Mouse (Mus musculus) hindbrain, embryonic 15.5 days (tissue): ENCODE data around the gene Trim46. TPM values are rescaled to one million over a fixed set of nuclear protein-coding genes. Genes with fewer than 3 reads are reported as not detected.

Experiments used
- ATAC-seq: fragments of 200-750 bp; cut with Nextera tagmentation; 2 replicates; pipeline ENCODE4 v1.8.0; 2017; ENCODE audit warnings: low read depth, moderate number of reproducible peaks, moderate TSS enrichment; ENCODE audit not compliant: low FRiP score
- H3K27ac ChIP-seq: fragments of 300-500 bp; sonication (generic); replicated peaks from 2 replicates; pipeline ENCODE4 v1.5.1; 2015; ENCODE audit warnings: mild to moderate bottlenecking, inconsistent platforms
- H3K27me3 ChIP-seq: fragments of 300-500 bp; sonication (generic); 2 replicates; pipeline ENCODE4 v1.6.1; 2015; ENCODE audit warnings: control low read depth, inconsistent platforms
- H3K36me3 ChIP-seq: fragments of 300-500 bp; sonication (generic); 2 replicates; pipeline ENCODE4 v1.6.1; 2015; ENCODE audit warnings: control low read depth, inconsistent platforms
- H3K4me1 ChIP-seq: fragments of 300-500 bp; sonication (generic); replicated peaks from 2 replicates; pipeline ENCODE4 v1.6.1; 2015; ENCODE audit warnings: control low read depth, inconsistent platforms
- H3K4me2 ChIP-seq: fragments of 300-500 bp; sonication (generic); 2 replicates; pipeline ENCODE4 v1.6.1; 2015; ENCODE audit warnings: moderate library complexity, mild to moderate bottlenecking, inconsistent platforms
- H3K4me3 ChIP-seq: fragments of 300-500 bp; sonication (generic); 2 replicates; pipeline ENCODE4 v1.5.1; 2015; ENCODE audit warnings: mild to moderate bottlenecking, inconsistent platforms
- H3K9ac ChIP-seq: fragments of 300-500 bp; sonication (generic); 2 replicates; pipeline ENCODE4 v1.6.1; 2015; ENCODE audit warnings: inconsistent platforms
- H3K9me3 ChIP-seq: fragments of 300-500 bp; sonication (generic); 2 replicates; pipeline ENCODE4 v1.6.1; 2016; ENCODE audit warnings: control low read depth, inconsistent platforms
- WGBS: fragments of 180-500 bp; shearing (Covaris S2); methylation state at CpG from one replicate; pipeline ENCODE4 v1.1.7; 2015; 5-methylcytosine and 5-hydroxymethylcytosine counted together
- polyA plus RNA-seq: library from polyadenylated mRNA; unstranded; fragments of >200 nt; fragmentation: Nextera tagmentation; extraction: Ambion mirVana; gene quantifications from 2 replicates; pipeline ENCODE4 v1.2.1, GENCODE M21; 2015

Gene Trim46
- polyA plus RNA-seq, 1 experiment from 2014 or later = 81.6 TPM

GRCm38 (mm10) chr3:89215853-89216252 lies 30.3 kb downstream of the Trim46 start:
- ATAC-seq = peak; percentile 36
- Histone ChIP-seq H3K9ac (no peak overlapping the region), H3K27me3 (no peaks in the 10 kb centered on the region), H3K36me3 (no peaks in the 10 kb centered on the region), H3K4me3 (peak overlapping the region; percentile 61), H3K4me1 (peaks cover 49% of the 10 kb centered on the region), H3K27ac (peak overlapping the region; percentile 95), H3K9me3 (no peaks in the 10 kb centered on the region), H3K4me2 (peak overlapping the region; percentile 88)
- 0% methylated on average over 6 of the region's 6 CpGs for WGBS

DNA sequence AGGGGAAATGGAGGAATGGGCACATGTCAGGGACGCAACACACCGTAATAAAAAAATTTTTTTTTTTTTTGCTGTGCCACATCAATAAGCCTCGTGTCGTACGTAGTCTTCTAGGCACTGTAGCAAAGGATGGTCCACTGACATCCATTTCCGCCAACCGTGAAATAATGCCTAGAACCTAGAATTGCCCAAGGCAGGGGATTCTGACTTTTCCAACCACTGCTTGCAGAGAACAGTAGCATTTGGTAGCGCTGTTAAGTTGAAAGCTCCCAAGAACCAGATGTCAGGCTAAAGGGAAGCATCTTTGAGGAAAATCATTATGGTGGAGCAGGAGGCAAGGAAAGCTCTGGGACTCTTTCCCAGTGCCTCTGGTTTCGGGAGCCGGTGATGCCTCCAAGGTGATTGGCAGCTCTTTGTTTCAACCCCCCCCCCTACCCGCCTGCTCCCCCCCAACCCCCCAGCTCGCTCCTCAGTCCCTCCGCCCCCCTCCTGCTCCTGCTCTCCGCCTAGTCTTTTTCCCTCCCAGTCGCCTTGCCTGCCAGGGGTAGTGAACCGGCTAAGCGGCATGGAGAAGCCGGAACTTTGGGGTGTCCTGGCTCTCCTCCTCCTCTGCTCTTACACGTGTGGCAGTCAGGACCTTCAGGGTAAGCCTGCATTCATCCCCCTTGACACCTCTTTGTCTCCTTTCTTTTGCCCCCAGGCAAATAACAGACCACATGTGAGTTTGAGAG lies 31.3 kb downstream of the Trim46 start, which contains the start of gene Thbs3:
TSS of gene Thbs3 (plus strand) at position 500 of the 731 bp plus-strand sequence.
- 0 out of 2 replicates have a peak, but pooled peaks have one; percentile 12 for ATAC-seq
- Histone ChIP-seq H3K9ac (peak within 1 kb of the TSS; percentile 75), H3K4me1 (peaks cover 47% of the 10 kb centered on the region), H3K4me2 (peak within 1 kb of the TSS; percentile 88), H3K27ac (peak within 1 kb of the TSS; percentile 95), H3K9me3 (no peaks in the 10 kb centered on the region), H3K27me3 (no peaks in the 10 kb centered on the region), H3K4me3 (peak within 1 kb of the TSS; percentile 61), H3K36me3 (peaks cover 5% of the 10 kb centered on the region; the same call in 1 of the 2 replicates)
- WGBS = under 1% methylated on average over 19 of the region's 19 CpGs

DNA sequence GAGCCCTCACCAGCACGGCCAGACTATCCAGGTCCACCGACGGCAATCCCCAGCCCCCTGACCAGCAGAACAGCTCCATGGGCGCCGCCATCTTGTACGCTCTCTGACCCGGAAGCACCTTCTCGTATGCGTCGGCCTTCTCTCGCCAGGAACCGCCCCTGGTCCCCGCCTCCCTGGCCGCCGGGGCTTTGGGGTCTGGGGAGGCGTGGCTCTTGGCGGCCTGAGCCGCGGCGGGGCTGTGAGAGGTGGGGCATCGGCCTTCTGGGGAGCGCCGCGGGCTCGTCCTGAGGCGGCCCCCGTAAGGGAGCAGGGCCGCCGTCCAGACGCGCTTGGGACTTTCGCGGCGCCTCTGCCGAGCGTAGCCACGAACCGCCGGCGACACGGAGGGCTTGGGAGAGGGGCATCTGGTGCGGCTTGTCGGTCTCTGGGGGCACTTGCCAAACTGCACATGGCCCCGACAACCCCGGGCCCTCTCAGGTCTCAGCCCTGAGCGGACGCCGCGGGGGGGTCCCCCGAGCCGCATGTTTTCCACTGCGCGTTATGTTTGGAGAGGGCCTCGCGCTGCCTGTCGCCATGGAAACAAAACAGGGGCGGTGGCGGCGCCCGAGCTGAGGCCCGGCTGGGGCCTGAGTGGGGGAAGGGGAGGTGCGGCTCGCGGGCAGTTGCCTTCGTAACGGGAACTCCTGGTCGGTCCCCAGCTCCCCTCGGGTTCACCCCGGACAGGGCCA lies 32.1 kb downstream of the Trim46 start:
- no peaks in the 10 kb centered on the region for H3K9me3 ChIP-seq
- ATAC-seq = peak; percentile 90
- peak overlapping the region; percentile 95 for H3K27ac ChIP-seq

GRCm38 (mm10) chr3:89210731-89211130 lies 35.4 kb downstream of the Trim46 start:
- Histone ChIP-seq H3K36me3 (peaks cover 43% of the 10 kb centered on the region), H3K9ac (no peak overlapping the region), H3K9me3 (no peaks in the 10 kb centered on the region), H3K4me3 (no peak overlapping the region), H3K4me2 (no peak overlapping the region), H3K27me3 (no peaks in the 10 kb centered on the region), H3K4me1 (peaks cover 38% of the 10 kb centered on the region), H3K27ac (no peak overlapping the region)
- 80% methylated on average over 7 of the region's 7 CpGs for WGBS
- no peak for ATAC-seq

More for the DNA sequence above, 32.1 kb downstream of the Trim46 start:
- under 1% methylated on average over 69 of the region's 69 CpGs for WGBS
- Histone ChIP-seq H3K9ac (peak overlapping the region; percentile 75), H3K4me2 (peak overlapping the region; percentile 88), H3K4me1 (peaks cover 47% of the 10 kb centered on the region), H3K4me3 (peak overlapping the region; percentile 61), H3K36me3 (peaks cover 12% of the 10 kb centered on the region; the same call in 1 of the 2 replicates), H3K27me3 (no peaks in the 10 kb centered on the region)

DNA sequence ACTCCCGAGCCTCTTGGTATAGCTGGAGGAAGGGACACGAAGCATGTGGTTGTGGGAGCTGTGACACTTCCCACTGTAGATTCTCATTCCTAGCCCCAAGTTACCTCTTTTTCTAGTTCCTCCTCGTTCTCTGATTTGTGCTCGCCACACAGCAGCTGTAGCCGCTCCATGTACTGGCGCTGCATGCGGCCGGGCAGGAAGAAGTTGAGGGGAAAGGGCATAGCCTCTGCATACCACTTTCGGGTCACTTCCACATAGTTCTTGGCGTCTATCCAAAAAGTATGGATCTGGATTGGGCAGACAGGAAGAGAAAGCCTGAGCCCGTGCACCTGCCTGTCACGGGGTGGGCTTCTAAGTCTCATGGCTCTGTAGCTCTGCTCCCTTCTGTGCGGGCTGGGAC lies 35.9 kb downstream of the Trim46 start:
- Histone ChIP-seq H3K4me2 (no peak overlapping the region), H3K9me3 (no peaks in the 10 kb centered on the region), H3K9ac (no peak overlapping the region), H3K4me3 (no peak overlapping the region), H3K27me3 (no peaks in the 10 kb centered on the region), H3K36me3 (peaks cover 43% of the 10 kb centered on the region), H3K27ac (no peak overlapping the region), H3K4me1 (peaks cover 32% of the 10 kb centered on the region)
- whole genome bisulfite sequencing = 89% methylated on average over 13 of the region's 13 CpGs
- no peak for ATAC-seq

- Histone ChIP-seq H3K9me3 (no peaks in the 10 kb centered on the region), H3K9ac (no peak overlapping the region), H3K27ac (no peak overlapping the region), H3K4me1 (peaks cover 28% of the 10 kb centered on the region), H3K27me3 (no peaks in the 10 kb centered on the region), H3K4me3 (no peak overlapping the region), H3K4me2 (no peak overlapping the region), H3K36me3 (peaks cover 46% of the 10 kb centered on the region)
- WGBS = 94% methylated on average over 7 of the region's 7 CpGs
- no peak for ATAC-seq
Measured at GRCm38 (mm10) chr3:89209731-89210130, 36.4 kb downstream of the Trim46 start.

GRCm38 (mm10) chr3:89208736-89209135 lies 37.4 kb downstream of the Trim46 start:
- 90% methylated on average over 6 of the region's 6 CpGs for WGBS

DNA sequence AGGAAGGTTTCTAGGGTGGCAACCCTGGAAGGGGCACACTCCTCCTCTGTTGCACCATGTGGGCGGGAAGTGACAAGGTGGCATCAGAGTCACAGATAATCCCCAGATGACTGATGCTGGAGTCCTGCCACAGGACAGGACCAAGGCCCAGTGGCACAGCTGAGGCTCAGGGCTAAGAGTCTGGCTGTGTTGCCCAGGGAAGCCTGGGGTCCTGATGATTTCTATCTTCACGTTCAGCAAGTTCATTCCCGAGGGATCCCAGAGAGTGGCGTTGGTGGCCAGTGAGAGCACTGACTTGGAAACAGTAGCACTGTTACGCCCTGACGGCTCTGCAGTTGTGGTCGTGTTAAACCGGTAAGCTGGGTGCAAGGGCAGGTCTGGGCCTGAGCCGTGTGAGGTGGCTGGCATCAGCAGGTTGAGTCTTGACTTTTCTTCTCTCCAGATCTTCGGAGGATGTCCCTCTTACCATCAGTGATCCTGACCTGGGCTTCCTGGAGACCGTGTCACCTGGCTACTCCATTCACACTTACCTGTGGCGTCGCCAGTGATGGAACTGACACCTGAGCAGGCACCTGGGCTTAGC lies 37.9 kb downstream of the Trim46 start:
- no peak overlapping the region for H3K27ac ChIP-seq
- H3K9ac ChIP-seq = no peak overlapping the region
- peaks cover 25% of the 10 kb centered on the region for H3K4me1 ChIP-seq
- H3K4me3 ChIP-seq = no peak overlapping the region
- WGBS = 90% methylated on average over 13 of the region's 13 CpGs
- no peaks in the 10 kb centered on the region for H3K9me3 ChIP-seq
- no peak overlapping the region for H3K4me2 ChIP-seq
- no peaks in the 10 kb centered on the region for H3K27me3 ChIP-seq
- ATAC-seq = no peak
- peaks cover 48% of the 10 kb centered on the region for H3K36me3 ChIP-seq

More at GRCm38 (mm10) chr3:89208736-89209135, 37.4 kb downstream of the Trim46 start:
- Histone ChIP-seq H3K4me2 (no peak overlapping the region), H3K4me3 (no peak overlapping the region), H3K27ac (no peak overlapping the region), H3K9me3 (no peaks in the 10 kb centered on the region), H3K27me3 (no peaks in the 10 kb centered on the region), H3K9ac (no peak overlapping the region), H3K4me1 (peaks cover 23% of the 10 kb centered on the region), H3K36me3 (peaks cover 48% of the 10 kb centered on the region)
- ATAC-seq = no peak

DNA sequence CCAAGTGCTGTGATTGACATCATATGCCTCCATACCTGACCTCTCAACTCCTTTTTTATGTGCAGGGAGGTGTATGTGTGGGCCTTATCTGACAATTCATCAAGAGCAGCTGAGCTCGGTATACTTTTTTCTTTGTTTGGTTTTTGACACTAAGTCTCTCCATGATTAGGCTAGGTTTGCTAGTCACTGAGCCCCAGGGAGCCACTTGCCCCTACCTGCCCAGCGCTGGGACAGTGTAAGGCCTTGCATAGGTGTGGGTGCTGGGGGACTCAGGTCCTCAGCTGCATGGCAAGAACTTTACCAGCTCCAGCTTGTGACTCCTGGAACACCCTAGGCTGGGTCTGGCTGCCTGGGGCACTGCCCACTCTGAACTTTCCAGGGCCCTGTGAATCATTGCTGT lies 39.4 kb downstream of the Trim46 start:
- no peak overlapping the region for H3K9ac ChIP-seq
- ATAC-seq = no peak
- 84% methylated on average over 2 of the region's 2 CpGs for WGBS
- H3K4me2 ChIP-seq = no peak overlapping the region
- H3K27me3 ChIP-seq = no peaks in the 10 kb centered on the region
- H3K9me3 ChIP-seq = no peaks in the 10 kb centered on the region
- peaks cover 48% of the 10 kb centered on the region for H3K36me3 ChIP-seq
- no peak overlapping the region for H3K4me3 ChIP-seq
- H3K27ac ChIP-seq = no peak overlapping the region
- H3K4me1 ChIP-seq = peaks cover 11% of the 10 kb centered on the region

DNA sequence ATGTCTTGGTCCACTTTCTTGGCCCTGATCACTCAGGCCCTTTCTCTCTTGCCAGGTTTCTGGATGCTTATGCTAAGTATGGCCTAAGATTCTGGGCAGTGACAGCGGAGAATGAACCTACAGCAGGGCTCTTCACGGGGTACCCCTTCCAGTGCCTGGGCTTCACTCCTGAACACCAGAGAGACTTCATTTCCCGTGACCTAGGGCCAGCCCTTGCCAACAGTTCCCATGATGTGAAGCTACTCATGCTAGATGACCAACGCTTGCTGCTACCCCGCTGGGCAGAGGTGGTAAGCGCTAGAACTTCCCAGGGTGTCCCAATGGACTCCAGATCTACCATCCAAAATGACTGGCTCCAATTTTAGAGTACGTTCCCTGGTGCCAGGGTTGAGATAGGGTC lies 40.0 kb downstream of the Trim46 start:
- Histone ChIP-seq H3K9me3 (no peaks in the 10 kb centered on the region), H3K36me3 (peaks cover 48% of the 10 kb centered on the region), H3K4me2 (no peak overlapping the region), H3K4me1 (peaks cover 5% of the 10 kb centered on the region), H3K9ac (no peak overlapping the region), H3K27me3 (no peaks in the 10 kb centered on the region), H3K4me3 (no peak overlapping the region), H3K27ac (no peak overlapping the region)
- WGBS = 95% methylated on average over 7 of the region's 7 CpGs
- no peak for ATAC-seq

- peak; percentile 35; the same call in 1 of the 2 replicates for ATAC-seq
- H3K4me1 ChIP-seq = peaks cover 5% of the 10 kb centered on the region
- H3K27ac ChIP-seq = 0 out of 2 replicates have a peak overlapping the region, but pooled peaks have one; percentile 68
- H3K9ac ChIP-seq = peak overlapping the region; percentile 52
- no peaks in the 10 kb centered on the region for H3K9me3 ChIP-seq
- peak overlapping the region; percentile 68 for H3K4me2 ChIP-seq
- peak overlapping the region; percentile 56 for H3K4me3 ChIP-seq
- H3K27me3 ChIP-seq = no peaks in the 10 kb centered on the region
- 41% methylated on average over 5 of the region's 5 CpGs for whole genome bisulfite sequencing
- H3K36me3 ChIP-seq = peaks cover 27% of the 10 kb centered on the region
Measured at GRCm38 (mm10) chr3:89203142-89203514, 43.0 kb downstream of the Trim46 start.
